Mouse (Mus musculus) monocyte, adult 59 days (primary cell): ENCODE measurements around the gene Olfr1022. TPM values are rescaled to one million over a fixed set of nuclear protein-coding genes. Genes with fewer than 3 reads are reported as not detected.

Experiments used
- total RNA-seq, 2 experiments: library from RNA; stranded (reverse); gene quantifications; one replicate each; pipeline ENCODE4 v1.2.4; 2023

Olfr1022 gene
- total RNA-seq = not detected

GRCm38 (mm10) chr2:85868294-85868693, at the start of gene Olfr1022:
Gene Olfr1022, plus strand, starts transcription at chr2:85868594.

GRCm38 (mm10) chr2:85845383-85845782, 23.0 kb upstream of the Olfr1022 start, which contains the start of gene Olfr1019:
Gene Olfr1019, minus strand, starts transcription at chr2:85845483.

GRCm38 (mm10) chr2:85846730-85847129, 21.7 kb upstream of the Olfr1022 start, which contains the start of gene Olfr1020:
Gene Olfr1020, plus strand, starts transcription at chr2:85847030.

GRCm38 (mm10) chr2:85885340-85885739, 16.9 kb downstream of the Olfr1022 start, which contains the start of gene Olfr1023:
Gene Olfr1023, plus strand, starts transcription at chr2:85885640.

DNA sequence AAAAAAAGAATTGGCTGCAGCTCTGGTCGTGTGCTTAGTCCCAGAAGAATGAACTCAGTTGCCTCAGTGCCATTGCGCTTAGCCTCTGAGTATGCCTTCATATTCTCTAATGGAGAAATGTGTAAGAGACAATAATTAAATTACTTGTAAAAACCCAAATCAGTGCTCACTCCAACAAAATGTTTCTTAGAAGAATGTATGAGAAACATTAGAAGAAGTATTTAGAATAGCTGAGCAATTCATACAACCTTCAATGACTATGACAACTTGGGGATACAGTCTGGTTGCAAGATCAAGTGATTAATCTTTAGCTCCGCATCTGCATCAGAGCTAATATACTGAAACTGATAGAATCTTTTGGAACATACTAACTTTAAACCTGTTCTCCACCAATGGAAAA, 36.6 kb downstream of the Olfr1022 start, which contains the start of gene Olfr1024:
TSS of gene Olfr1024 (minus strand) at position 101 of the 400 bp plus-strand sequence.

GRCm38 (mm10) chr2:85914893-85915292, 46.5 kb downstream of the Olfr1022 start, which contains the start of gene Olfr1025-ps1:
Gene Olfr1025-ps1, plus strand, starts transcription at chr2:85915193.

Other genes starting within 250 kb of the Olfr1022 start
- not detected for gene Olfr1002, start 217.9 kb upstream of the Olfr1022 start, total RNA-seq
- not detected for gene Olfr154, start 204.1 kb upstream of the Olfr1022 start, total RNA-seq
- gene Olfr1006, start 189.8 kb upstream of the Olfr1022 start, total RNA-seq = not detected
- gene Olfr1008, start 179.2 kb upstream of the Olfr1022 start, total RNA-seq = not detected
- gene Olfr1009, start 153.2 kb upstream of the Olfr1022 start, total RNA-seq = not detected
- gene Olfr1012, start 105.8 kb upstream of the Olfr1022 start, total RNA-seq = not detected
- not detected for gene Olfr1013, start 101.5 kb upstream of the Olfr1022 start, total RNA-seq
- not detected for gene Olfr1014, start 95.9 kb upstream of the Olfr1022 start, total RNA-seq
- gene Olfr1015, start 86.6 kb upstream of the Olfr1022 start, total RNA-seq = not detected
- not detected for gene Olfr1016, start 66.0 kb upstream of the Olfr1022 start, total RNA-seq
- gene Olfr1018, start 50.1 kb upstream of the Olfr1022 start, total RNA-seq = not detected
- not detected for gene Olfr1019, start 23.1 kb upstream of the Olfr1022 start, total RNA-seq
- gene Olfr1020, start 21.6 kb upstream of the Olfr1022 start, total RNA-seq = not detected
- gene Olfr1023, start 17.0 kb downstream of the Olfr1022 start, total RNA-seq = not detected
- gene Olfr1024, start 36.5 kb downstream of the Olfr1022 start, total RNA-seq = not detected
- gene Olfr1025-ps1, start 46.6 kb downstream of the Olfr1022 start, total RNA-seq = not detected
- gene Olfr1026, start 53.0 kb downstream of the Olfr1022 start, total RNA-seq = not detected
- gene Olfr1028, start 81.8 kb downstream of the Olfr1022 start, total RNA-seq = not detected
- not detected for gene Olfr1029, start 105.3 kb downstream of the Olfr1022 start, total RNA-seq
- gene Olfr1030, start 110.7 kb downstream of the Olfr1022 start, total RNA-seq = not detected
- gene Olfr1031, start 121.7 kb downstream of the Olfr1022 start, total RNA-seq = not detected
- gene Olfr1032, start 136.9 kb downstream of the Olfr1022 start, total RNA-seq = not detected
- gene Olfr1033, start 152.0 kb downstream of the Olfr1022 start, total RNA-seq = not detected
- gene Olfr1034, start 177.3 kb downstream of the Olfr1022 start, total RNA-seq = not detected
- gene Olfr1036, start 205.4 kb downstream of the Olfr1022 start, total RNA-seq = not detected
- gene Olfr1037, start 218.8 kb downstream of the Olfr1022 start, total RNA-seq = not detected